Mouse (Mus musculus): ENCODE data around the gene Washc4. TPM values are rescaled to one million over a fixed set of nuclear protein-coding genes. Genes with fewer than 3 reads are reported as not detected.
"Not testable (repeated sequence)": the region's sequence is repeated elsewhere in the genome, so short reads cannot be mapped to it uniquely, and the experiment has no call there.

Gene Washc4
- total RNA-seq (2021) = 10 to 100 TPM; 27.0 to 27.6 TPM
- long read RNA-seq, experiment 1, partial matches to known transcripts = 4 of 12 reads
- long read RNA-seq, experiment 1, other reads (novel, unspliced or antisense) = 8 of 12 reads
- long read RNA-seq, experiment 2, full-length matches to known transcripts = 3 of 75 reads
- long read RNA-seq, experiment 2, partial matches to known transcripts = 54 of 75 reads
- long read RNA-seq, experiment 2, other reads (novel, unspliced or antisense) = 18 of 75 reads

DNA sequence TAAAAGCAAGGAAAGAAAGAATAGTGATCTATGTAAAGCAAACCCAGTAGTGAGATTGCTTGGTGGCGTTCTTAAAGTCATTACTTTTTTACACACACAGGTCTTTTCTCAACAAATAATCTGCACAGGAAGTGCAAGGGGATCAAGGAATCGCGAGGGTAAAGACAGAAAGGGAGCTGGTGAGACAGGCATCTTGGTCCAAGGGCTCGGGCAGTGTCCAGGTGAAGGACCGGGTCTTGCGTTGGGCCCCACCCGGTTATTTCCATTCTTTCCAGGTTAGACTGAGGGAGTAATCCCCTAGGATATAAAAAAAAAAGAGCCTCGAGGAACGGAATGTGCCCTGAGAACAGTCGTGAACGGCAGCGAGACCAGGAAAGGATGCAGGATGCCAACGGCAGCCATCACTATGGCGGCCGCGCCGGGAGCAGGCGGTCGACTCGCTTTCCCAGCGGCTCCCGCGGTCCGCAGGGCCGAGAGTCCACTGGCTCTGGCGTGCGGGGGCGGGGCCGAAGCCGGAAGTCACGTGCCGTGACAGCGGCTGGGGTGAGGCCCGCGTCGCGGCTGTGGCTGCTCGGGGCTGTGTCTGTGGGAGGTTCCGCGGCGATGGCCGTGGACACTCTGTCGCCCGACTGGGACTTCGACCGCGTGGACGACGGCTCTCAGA is at the start of gene Washc4:
Gene Washc4, plus strand, starts transcription at position 314 of the 664 bp plus-strand sequence.
- peak; percentile 94 to 95 for DNase-seq (ENCODE audit: low spot score in 2 of 2)

DNA sequence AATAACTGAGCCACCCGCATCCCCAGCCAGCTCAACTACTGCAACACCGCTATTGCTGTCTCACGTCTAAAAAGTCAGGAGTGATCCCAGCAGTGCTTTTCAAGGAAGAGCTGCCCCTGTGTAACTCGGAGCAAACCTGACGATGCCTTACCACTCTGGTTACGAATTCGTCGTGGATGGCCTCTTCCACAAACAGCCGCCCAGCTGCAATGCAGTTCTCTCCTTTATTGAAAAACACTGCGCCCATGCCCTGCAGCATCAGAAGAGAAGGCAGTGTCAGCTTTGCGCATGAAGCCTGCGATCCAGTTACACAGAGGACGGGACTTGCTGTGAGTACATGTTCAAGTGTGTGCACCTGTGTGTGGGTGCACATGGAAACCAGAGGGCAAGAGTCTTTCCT is 46.2 kb upstream of the Washc4 start:
- DNase-seq (ENCODE audit: low spot score in 2 of 2) = no peak

- DNase-seq (ENCODE audit: low spot score in 2 of 2) = peak in 1 of 2 experiments; percentile 4
Measured at GRCm38 (mm10) chr10:83508962-83509660, 34.4 kb upstream of the Washc4 start.

DNA sequence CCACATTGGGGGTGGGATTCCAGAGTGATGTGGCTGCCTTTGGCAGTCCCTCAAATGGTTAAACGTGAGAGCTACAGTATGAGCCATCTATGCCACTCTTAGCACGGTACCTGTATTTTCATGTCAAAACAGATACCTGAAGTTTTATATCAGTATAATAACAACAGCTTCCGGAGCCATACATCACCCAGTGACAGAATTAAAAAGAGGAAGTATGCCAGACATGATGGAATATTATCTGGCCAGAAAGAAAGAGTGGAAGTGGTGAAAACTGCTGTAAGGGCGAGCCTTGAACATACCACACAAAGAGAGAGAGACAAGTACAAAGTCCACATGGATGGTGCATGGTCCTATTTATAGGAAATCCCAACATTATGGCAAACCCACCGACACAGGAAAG is 32.2 kb upstream of the Washc4 start:
- DNase-seq (ENCODE audit: low spot score in 2 of 2) = no peak

DNA sequence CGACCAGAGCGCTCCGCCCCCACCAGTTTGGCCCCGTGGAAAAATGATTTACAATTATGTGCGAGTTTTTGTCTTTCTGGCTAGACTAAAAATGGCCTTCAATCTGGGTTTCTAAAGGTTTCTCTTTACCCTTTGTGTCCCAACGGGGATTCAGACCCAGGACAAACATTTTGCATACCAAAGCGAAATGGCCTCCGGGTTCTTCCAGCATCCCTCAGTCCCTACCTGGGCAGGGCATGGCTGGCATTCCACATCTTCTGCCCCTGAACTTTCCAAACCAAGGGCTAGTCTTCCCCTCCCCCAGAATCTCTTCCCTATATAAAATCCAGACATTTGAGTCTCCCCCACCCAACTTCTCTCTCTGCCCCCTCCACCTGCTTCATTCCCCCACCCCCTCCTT is 29.8 kb upstream of the Washc4 start:
- no peak for DNase-seq (ENCODE audit: low spot score in 2 of 2)

DNA sequence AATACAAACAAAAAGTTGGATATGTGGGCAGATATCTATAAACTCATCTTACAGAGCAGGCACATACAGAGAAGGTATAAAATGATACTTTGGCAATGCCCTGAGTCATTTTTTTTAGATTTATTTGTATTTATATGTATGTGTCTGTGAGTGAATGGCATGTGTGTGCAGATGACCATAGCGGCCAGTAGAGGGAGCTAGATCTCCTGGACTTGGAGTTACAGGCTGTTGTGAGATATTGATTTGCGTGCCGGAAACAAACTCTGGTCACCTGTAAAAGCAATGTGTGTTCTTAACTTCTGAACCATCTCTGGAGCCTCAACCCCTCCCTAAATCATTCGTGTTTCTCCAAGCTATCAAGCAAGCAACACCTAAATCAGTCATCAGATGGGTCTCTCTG is 22.6 kb upstream of the Washc4 start:
- no peak for DNase-seq (ENCODE audit: low spot score in 2 of 2)

- not testable (repeated sequence) for DNase-seq (ENCODE audit: low spot score in 2 of 2)
Measured at GRCm38 (mm10) chr10:83524238-83524637, 19.3 kb upstream of the Washc4 start.

DNA sequence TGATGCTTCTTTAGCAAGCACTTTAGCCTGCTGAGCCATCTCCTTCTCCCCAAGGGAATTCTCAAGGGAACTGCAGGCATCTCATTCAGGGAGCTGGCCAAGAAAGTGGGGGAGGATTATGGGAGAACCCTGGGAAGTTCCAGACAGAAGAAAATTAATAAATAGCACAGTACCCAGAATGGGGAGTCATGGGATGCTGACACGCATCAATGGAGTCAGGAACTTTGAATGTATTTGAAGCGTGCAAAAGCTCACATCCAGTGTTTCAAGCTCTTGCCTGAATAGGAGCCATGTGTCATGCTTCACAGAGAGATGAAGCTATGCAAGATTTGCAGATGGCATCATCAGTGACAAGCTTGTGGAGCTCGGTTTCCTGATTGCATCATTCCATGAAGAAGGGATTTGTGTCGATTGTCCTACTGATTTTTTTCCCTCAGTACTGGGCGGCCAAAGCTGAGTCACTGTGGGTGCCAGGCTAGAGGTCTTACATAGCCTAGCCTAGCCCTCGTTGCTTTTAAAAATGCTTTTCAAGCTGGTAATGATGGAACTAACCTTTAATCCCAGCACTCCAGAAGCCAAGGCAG is 13.1 kb upstream of the Washc4 start:
- DNase-seq (ENCODE audit: low spot score in 2 of 2) = no peak

- peak; percentile 40 to 44 for DNase-seq (ENCODE audit: low spot score in 2 of 2)
Measured at GRCm38 (mm10) chr10:83533258-83533909, 10.2 kb upstream of the Washc4 start.

GRCm38 (mm10) chr10:83533910-83534283 is 9.7 kb upstream of the Washc4 start, which contains the start of gene Aldh1l2:
Gene Aldh1l2 (minus strand): TSS chr10:83534140.
- DNase-seq (ENCODE audit: low spot score in 2 of 2) = peak; percentile 63 to 70

- no peak for DNase-seq (ENCODE audit: low spot score in 2 of 2)
Measured at GRCm38 (mm10) chr10:83536436-83536835, 7.1 kb upstream of the Washc4 start.

DNA sequence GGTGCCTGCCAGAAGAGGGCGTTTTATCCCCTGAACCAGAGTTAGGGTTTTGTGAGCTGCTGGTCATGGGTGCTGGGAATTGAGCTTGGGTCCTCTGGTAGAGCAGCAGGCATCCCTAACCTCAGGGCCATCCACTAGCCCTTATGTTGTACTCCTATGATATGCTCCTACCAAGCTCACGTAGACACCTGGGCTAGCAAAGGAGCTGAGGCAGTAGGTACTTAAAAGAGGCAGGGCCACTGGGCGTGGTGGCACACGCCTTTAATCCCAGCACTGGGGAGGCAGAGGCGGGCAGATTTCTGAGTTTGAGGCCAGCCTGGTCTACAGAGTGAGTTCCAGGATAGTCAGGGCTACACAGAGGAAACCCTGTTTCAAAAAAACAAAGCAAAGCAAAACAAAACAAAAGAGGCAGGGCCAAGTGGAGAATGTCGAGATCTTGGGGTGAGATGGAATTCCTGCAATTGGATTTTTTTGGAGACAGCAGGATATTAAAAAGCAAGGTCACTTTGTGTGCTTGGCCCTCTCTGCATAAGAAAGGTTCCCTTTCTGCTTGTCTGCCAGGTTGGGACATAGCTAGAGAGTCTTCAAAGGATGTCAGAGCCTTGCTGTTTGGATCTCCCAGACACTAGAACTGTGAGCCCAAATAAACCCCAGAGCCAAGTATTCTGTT is 4.1 kb upstream of the Washc4 start:
- no peak for DNase-seq (ENCODE audit: low spot score in 2 of 2)

DNA sequence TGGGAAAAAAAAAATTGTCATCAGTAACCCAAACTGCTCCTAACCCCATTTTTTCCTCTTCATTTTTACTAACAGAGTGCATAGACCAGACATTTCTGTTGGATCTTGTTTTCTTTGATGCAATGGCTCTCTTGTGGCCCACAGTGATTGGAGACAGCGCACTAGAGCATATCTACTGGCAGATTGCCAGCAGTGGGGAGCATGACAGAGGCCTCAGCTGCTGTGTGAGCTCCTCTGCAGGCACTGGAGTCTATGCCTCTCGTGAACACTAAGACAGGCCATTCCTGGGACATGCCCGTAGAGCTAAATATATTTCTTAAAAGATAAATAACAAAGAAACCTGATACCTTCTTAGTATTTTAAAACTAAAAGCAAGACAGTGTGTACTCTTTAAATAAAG is 3.5 kb upstream of the Washc4 start:
- no peak for DNase-seq (ENCODE audit: low spot score in 2 of 2)

DNA sequence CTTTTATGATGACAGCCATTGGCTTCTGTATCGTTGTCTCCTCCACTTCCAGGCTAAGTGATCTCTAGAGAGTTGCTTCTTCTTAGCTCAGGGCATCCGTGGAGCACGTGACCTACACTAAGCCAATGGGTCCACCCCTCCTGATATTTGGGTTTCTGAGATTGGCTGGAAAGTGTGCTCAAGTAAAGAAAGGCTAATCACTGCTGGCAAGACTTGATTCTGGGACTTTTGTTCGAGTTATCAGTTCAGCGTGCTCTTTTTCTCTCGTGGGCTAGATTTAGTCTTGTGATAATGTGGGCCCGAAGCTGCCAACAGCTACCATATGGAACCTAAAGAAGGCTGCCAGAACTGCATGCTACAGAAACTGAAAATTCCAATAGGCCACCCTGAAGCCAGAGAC is 1.3 kb upstream of the Washc4 start:
- DNase-seq (ENCODE audit: low spot score in 2 of 2) = no peak

DNA sequence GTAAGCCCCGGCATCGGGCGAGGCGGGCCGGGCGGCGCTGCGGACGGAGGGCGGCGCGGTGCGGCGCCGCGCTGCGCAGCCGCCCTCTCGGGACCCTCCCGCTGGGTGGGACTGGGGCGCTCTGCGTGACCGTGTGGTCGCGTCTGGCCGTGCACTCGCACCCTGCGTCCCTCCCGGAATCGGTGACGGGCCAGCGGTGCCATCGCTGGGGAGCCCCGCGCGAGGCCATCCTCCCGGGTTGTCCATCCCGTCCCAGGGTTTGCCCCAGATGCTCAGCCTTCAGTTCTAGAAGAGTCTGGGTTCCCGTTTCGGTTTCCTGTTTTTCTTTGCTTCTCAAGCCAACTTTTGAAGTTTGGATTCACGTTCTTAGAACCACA is 539 bp downstream of the Washc4 start:
- no peak for DNase-seq (ENCODE audit: low spot score in 2 of 2)

- no peak for DNase-seq (ENCODE audit: low spot score in 2 of 2)
Measured at GRCm38 (mm10) chr10:83545341-83545740, 1.8 kb downstream of the Washc4 start.

GRCm38 (mm10) chr10:83563005-83563404 is 19.5 kb downstream of the Washc4 start:
- no peak for DNase-seq (ENCODE audit: low spot score in 2 of 2)

DNA sequence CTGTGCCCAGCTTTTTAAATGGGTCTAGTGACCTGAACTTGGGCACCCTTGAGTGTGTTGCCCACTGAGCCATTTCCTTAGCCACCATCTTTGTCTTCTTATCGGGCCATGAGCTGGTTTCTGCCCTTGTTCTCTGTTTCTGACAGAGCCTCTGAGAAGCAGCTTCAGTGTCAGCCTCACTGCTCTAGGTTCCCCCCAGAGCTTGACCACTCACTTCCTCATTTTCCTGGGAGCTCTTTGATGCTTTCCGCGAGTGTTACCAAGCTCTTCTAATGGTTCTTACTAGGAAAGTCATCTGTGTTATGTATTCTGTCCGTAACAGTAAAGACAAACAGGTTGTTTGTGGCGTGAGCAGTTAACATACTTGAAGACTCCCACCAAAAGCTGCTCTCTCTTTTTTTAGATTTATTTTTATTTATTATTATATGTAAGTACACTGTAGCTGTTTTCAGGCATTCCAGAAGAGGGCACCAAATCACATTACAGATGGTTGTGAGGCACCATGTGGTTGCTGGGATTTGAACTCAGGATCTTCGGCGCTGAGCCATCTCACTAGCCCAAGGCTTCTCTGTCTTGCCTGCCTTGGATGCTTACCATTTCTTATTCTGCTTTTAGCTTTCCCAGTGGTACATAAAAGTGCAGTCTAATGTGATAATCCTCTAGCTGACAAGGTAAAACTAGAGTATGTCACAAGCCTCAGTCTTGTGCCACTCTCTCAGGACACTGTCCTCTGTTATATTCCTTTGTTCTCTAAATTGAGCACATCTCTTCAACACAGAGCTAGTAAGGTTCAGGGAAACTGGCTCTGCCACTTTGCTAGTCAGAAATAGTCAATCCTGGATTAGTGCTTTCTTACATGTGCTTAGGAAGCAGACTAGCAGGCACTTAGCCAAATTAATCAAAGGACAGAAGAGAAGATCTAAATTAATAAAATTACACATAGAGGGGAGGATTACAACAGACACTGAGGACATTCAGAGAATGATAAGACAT is 22.2 kb downstream of the Washc4 start:
- no peak for DNase-seq (ENCODE audit: low spot score in 2 of 2)

GRCm38 (mm10) chr10:83590801-83591200 is 47.2 kb downstream of the Washc4 start:
- no peak for DNase-seq (ENCODE audit: low spot score in 2 of 2)

DNA sequence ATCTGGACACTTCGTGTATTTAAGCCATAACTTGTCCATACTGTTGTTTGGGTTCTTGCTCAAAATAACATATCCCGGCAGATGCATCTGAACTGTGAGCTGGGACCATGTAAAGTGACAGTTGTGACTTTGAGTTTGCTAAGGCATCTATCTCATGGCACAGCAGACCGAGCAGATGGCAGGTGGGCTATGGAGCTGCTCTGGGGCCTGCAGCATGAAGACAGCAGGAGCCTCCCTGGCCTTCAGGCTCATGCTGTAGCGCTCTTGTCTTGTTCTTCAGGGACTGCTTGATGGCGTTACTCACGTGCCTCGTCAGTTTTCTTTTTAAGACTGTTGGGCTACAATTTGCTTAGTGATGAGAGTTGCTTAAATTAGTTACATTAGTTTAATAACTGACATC is 49.1 kb downstream of the Washc4 start:
- DNase-seq (ENCODE audit: low spot score in 2 of 2) = no peak

All from adrenal gland, adult 18-20 months (tissue).